Mouse (Mus musculus) right cerebral cortex, adult 18-20 months (tissue): ENCODE measurements around the gene Gm128.

ENCODE experiments used
- DNase-seq: peaks from one replicate; pipeline ENCODE4 v3.0.0; 2022; ENCODE audit warnings: mixed read lengths

The Gm128 gene

GRCm38 (mm10) chr3:95241498-95241897 is at the start of gene Gm128:
TSS of gene Gm128 (minus strand) at chr3:95241598.
- DNase-seq = no peak

DNA sequence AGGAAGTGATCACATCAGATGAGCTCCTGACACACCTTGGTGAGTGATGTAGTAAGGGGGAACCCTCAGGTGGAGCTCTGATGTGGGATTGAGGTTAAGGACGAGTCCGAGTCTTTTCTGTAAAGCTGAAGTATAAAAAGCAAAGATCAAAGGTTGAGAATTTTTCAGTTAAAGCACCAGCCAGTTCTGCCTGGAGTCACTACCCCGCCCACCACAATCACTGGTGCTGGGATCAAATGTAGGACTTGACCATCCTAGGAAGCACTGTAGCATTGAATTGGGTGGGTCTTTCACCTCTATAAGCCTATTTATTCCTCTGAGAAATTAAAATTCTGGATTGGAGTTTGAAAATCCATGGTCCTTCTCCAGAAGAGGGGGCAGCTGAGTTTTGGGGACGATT is 49.6 kb upstream of the Gm128 start:
- DNase-seq = no peak

- no peak for DNase-seq
Measured at GRCm38 (mm10) chr3:95290156-95290555, 48.8 kb upstream of the Gm128 start.

DNA sequence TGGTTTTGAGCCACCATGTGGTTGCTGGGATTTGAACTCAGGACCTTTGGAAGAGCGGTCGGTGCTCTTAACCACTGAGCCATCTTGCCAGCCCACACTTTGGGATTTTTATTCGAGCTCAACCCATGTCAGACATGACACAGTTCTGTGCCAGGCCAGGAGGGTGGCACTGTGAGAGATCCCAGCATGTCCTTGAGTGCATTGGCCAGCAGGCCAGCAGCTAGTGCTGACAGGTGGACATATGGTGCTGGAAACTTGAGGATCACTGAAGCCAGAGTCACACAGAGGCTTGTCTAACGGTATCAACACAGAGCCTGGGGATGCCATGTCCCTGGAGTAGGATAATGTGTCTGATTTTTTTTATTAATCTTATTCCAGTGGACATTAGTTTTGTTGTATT is 48.0 kb upstream of the Gm128 start:
- DNase-seq = no peak

DNA sequence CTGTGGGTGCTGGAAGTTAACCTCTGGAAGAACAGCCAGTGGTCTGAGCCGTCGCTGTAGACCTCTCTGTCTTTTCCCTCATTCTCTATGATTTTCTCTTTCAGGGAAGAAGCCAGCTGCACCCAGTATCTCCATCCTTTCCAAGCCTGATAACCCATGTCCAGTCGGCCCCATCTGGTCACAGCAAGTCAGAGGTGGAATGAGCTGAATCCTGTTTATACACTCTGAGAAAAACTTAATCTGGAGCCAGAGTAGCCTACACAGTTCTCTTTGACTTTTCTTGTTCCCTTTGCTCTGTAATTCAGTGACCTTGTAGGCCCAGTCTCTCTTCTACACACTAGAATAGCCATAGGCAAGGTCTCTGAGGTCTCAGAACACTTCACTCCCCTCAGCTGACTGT is 46.1 kb upstream of the Gm128 start:
- no peak for DNase-seq

DNA sequence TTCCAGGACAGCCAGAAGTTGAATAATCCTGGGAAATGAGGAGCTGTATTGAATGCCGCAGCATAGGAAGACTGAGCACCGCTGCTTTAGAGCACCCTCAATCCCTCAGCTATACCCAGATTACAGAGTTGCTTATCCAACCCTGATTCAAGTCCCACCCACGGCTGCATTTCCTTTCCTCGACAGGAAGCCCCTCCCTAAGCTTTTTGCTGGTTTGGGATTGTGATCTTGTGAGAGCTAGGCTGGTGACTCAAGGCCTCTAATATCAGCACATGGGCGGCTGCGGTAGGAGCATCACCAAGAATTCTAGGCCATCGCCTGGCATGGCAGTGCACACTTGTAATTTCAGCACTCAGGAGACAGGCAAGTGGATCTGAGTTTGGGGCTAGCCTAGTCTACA is 45.1 kb upstream of the Gm128 start:
- no peak for DNase-seq

DNA sequence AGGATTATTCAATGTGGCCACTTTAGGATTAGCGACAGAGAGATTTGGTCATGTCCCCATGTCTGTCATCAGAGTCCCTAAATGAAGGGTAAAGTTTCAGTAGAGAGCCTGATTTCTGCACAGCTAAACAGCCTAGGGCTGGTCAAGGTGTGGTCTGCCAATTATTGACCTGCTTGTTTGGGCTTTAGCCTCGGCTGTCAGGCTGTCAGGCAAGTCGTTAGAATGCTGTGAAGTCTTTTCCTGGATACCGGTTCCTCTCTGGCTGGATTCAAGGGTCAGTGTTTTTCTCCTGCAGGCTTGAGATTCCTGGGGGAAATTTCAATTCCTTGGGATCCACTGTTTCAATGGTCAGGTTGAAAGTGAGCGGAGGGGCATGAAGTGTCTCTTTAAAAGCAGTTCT is 44.6 kb upstream of the Gm128 start:
- DNase-seq = no peak

DNA sequence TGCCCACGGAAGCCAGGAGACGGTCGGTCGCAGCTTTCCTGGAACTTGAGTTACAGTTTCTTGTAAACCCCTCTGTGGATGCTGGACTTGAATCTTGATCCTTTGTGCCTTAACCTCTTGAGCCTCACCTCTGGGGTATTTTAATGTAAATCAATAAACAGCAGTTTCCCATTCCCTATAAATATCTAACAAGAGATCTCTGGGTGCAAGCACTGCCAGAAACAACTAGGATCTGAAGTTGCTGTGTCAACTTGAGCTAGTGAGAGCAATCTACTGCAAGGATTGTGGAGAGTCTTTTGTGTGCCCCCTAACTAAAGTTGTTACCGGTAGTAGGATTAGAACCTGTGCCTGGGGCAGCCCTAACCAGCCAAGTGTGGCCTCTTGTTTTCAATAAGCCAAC is 44.0 kb upstream of the Gm128 start:
- no peak for DNase-seq

- DNase-seq = no peak
Measured at GRCm38 (mm10) chr3:95284501-95285281, 43.3 kb upstream of the Gm128 start.

GRCm38 (mm10) chr3:95284062-95284461 is 42.7 kb upstream of the Gm128 start:
- no peak for DNase-seq

- no peak for DNase-seq
Measured at GRCm38 (mm10) chr3:95283589-95283941, 42.2 kb upstream of the Gm128 start.

- DNase-seq = peak; percentile 74
Measured at GRCm38 (mm10) chr3:95282865-95283588, 41.6 kb upstream of the Gm128 start.

- DNase-seq = no peak
Measured at GRCm38 (mm10) chr3:95282381-95282864, 41.0 kb upstream of the Gm128 start.

DNA sequence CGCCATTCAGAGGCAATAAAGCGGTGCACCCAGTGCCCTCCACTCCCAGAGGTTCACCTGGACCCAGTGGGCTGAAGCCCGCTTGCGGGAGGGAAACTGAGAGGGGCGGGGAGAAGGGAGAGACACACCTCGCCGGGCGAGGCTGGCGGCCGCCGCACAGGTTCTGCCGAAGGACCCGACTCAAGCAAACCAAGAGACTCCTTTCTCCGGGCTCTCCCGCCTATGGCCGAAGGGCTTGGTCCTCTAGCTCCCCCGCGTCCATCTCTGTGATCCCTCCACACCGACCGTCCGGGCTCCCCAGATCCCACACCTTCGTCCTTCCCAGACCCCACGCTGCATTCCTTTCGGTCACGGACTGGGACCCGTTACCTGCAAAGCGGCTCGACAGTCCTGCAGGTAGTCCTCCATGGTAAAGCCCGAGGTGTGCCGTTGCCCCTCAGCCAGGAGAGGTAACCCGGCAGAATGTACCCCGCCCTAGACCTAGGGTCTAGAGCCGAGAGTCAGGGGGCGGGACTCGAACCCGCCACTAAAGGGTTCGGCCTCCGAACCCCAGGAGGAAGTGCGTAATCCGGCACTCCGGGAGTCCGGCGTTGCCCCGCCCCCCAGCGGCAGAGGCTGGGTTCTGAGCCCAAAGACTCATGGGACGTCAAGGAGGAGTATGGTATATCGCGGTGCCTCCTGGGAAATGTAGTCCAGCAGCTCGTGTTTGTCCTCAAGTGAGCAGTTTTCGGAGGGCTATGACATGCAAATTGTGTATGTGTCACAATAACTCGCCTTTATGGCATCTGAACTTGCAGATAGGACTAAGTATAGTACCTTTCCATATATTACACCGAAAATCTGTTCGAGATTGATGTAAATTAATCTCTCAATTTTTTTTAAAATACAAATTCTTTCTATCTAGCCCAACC is 40.1 kb upstream of the Gm128 start, which contains the start of the genes Mindy1 and Prune1:
TSS of gene Mindy1 (plus strand) at position 130 of the 911 bp plus-strand sequence.
TSS of gene Prune1 (minus strand) at position 861 of the 911 bp plus-strand sequence.
- peak; percentile 99 for DNase-seq

DNA sequence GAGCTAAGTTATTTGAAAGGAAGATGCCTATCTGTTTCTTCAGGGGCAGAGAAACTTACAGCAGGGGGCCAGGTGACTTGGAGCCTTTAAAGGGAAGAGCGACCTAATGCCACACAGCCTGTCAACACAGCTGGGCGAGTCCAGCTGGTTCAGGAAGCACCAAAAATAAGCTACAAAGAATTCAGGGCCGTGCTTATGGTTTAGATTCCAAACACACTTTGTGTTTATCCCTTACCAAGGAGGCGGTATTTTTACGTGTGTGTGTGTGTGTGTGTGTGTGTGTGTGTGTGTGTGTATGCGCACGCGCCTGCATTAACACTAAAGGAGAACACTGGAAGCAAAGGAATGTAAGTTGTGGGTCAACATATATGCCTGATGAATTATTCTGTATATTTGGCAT is 39.3 kb upstream of the Gm128 start:
- no peak for DNase-seq

GRCm38 (mm10) chr3:95277149-95277551 is 35.8 kb upstream of the Gm128 start:
- no peak for DNase-seq

- no peak for DNase-seq
Measured at GRCm38 (mm10) chr3:95276428-95276934, 35.1 kb upstream of the Gm128 start.

GRCm38 (mm10) chr3:95275161-95275560 is 33.8 kb upstream of the Gm128 start:
- no peak for DNase-seq

GRCm38 (mm10) chr3:95274453-95274852 is 33.1 kb upstream of the Gm128 start:
- no peak for DNase-seq

DNA sequence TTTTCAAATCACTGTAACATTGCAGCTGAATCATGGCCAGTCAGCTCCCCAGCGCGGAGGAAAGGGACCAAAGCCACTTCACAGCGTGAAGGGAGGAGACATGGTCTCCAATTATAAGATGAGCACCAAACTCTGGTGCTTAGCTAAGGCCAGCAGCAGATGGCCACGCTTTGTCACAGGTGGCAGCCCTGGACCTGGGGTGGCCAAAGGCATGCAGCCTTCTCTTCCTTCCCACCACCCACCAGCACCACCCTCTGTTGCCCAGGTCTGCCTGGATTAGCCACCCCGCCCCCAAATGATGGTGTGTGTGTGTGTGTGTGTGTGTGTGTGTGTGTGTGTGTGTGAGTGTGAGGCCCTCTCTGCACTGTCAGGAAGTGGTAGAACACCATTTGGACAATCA is 32.1 kb upstream of the Gm128 start:
- no peak for DNase-seq

DNA sequence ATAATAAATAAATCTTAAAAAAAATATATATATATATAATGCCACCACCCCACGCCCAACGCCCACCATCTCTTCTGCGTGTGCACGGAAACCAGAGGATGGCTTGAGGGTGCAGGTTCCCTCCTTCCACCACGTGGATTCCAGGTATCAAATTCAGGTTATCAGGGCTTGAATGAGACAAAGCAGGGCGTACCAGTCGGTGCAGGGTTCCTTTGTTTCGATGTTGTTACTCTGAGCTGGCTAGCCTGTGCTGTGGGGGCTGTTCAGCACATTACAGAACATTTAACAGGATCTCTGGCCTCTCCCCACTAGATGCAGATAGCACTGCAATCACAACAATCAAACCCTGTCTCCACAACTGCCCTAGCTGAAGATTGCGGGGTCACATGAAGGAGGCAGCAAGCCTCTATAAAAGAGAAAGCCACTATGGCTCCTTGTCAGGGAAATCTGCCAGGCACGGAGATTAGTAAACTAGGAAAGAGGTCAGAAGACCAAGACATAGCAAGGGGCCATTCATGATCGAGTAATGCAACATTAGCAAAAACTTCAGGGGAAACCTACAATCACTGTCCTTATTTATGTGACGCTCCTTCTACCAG is 29.5 kb upstream of the Gm128 start:
- no peak for DNase-seq

- DNase-seq = peak; percentile 23
Measured at GRCm38 (mm10) chr3:95269789-95270188, 28.4 kb upstream of the Gm128 start.
